Mouse (Mus musculus) ES-E14 (cell line): ENCODE measurements around the gene Olfr574. TPM values are rescaled to one million over a fixed set of nuclear protein-coding genes. Genes with fewer than 3 reads are reported as not detected.

Experiments
- DNase-seq: peaks from one replicate; pipeline ENCODE4 v3.0.0-alpha.2; 2013; ENCODE audit warnings: low read depth, low spot score
- H3K27ac ChIP-seq: 2 replicates; pipeline ENCODE4 v1.5.1; 2012; ENCODE audit warnings: low read depth, mild to moderate bottlenecking, low read length, moderate library complexity, mixed read lengths; ENCODE audit not compliant: poor library complexity, insufficient read depth, severe bottlenecking
- H3K36me3 ChIP-seq: 2 replicates; pipeline ENCODE4 v1.6.1; 2012; ENCODE audit warnings: mild to moderate bottlenecking, low read length, moderate library complexity, mixed read lengths; ENCODE audit not compliant: control insufficient read depth, poor library complexity, insufficient read depth, severe bottlenecking
- H3K4me1 ChIP-seq, 2 experiments: fragments of 150-350 bp in 1 of 2; sonication (generic) in 1 of 2; 2 replicates each; pipeline ENCODE4 v1.6.1; 2012; ENCODE audit warnings: low read length in 2 of 2, mild to moderate bottlenecking in 1 of 2, mixed read lengths in 1 of 2; ENCODE audit not compliant: control insufficient read depth in 2 of 2, insufficient read depth in 2 of 2, poor library complexity in 1 of 2
- H3K4me3 ChIP-seq, 2 experiments: fragments of 150-350 bp in 1 of 2; sonication (generic) in 1 of 2; 2 replicates each; pipeline ENCODE4 v1.5.1; 2012; ENCODE audit warnings: low read length in 2 of 2, low read depth in 1 of 2, mild to moderate bottlenecking in 1 of 2, mixed read lengths in 1 of 2; ENCODE audit not compliant: insufficient read depth in 1 of 2, poor library complexity in 1 of 2, severe bottlenecking in 1 of 2
- H3K9ac ChIP-seq: 2 replicates; pipeline ENCODE4 v1.6.1; 2012; ENCODE audit warnings: low read depth, mild to moderate bottlenecking, low read length, mixed read lengths; ENCODE audit not compliant: poor library complexity, insufficient read depth, severe bottlenecking
- H3K9me3 ChIP-seq: fragments of 150-350 bp; sonication (generic); 2 replicates; pipeline ENCODE4 v1.6.1; 2012; ENCODE audit warnings: low read depth, mild to moderate bottlenecking, low read length; ENCODE audit not compliant: control insufficient read depth, insufficient read depth
- CHD2 ChIP-seq: IDR thresholded peaks from 2 replicates; pipeline ENCODE4 v1.6.1; 2014; ENCODE audit warnings: mild to moderate bottlenecking, low read depth, low read length, inconsistent platforms
- HCFC1 ChIP-seq: IDR thresholded peaks from 2 replicates; pipeline ENCODE4 v1.6.1; 2012; ENCODE audit warnings: low read length, inconsistent platforms, borderline replicate concordance; ENCODE audit not compliant: insufficient read depth
- MAFK ChIP-seq: IDR thresholded peaks from 2 replicates; pipeline ENCODE4 v1.6.1; 2014; ENCODE audit warnings: mild to moderate bottlenecking, low read depth, low read length, inconsistent platforms; ENCODE audit not compliant: insufficient read depth
- ZC3H11A ChIP-seq: IDR thresholded peaks from 2 replicates; pipeline ENCODE4 v1.6.1; 2012; ENCODE audit warnings: low read depth, mild to moderate bottlenecking, inconsistent platforms, low read length, borderline replicate concordance
- ZNF384 ChIP-seq: IDR thresholded peaks from 2 replicates; pipeline ENCODE4 v1.6.1; 2012; ENCODE audit warnings: low read depth, low read length, inconsistent platforms
- in situ Hi-C, 2 experiments: fragments of 600-800 bp; cut with MboI; formaldehyde crosslinking; loops; one replicate each; pipeline ENCODE4 v1.15.1; 2025; ENCODE audit warnings: low sequenced_read_pairs in 2 of 2, inconsistent platforms in 1 of 2; ENCODE audit not compliant: unreplicated experiment in 2 of 2
- total RNA-seq: library from RNA; depleted of rRNA; stranded (reverse); fragments of 300-350 nt; gene quantifications from 2 replicates; pipeline ENCODE4 v1.2.3, GENCODE M21; 2012; rRNA removed

Gene Olfr574
- total RNA-seq, 1 experiment, result not detected

- DNase-seq, result no peak
- Histone ChIP-seq H3K4me1 (no peaks in the 10 kb centered on the region), H3K36me3 (no peaks in the 10 kb centered on the region), H3K9ac (no peak within 1 kb of the TSS), H3K9me3 (no peaks in the 10 kb centered on the region), H3K4me3 (no peak within 1 kb of the TSS), H3K27ac (no peak within 1 kb of the TSS)
- in situ Hi-C loops, result no loop called here
- no peak for TF ChIP-seq HCFC1
- TF ChIP-seq MAFK, result no peak
- TF ChIP-seq ZNF384, result no peak
- no peak for TF ChIP-seq ZC3H11A
- TF ChIP-seq CHD2, result no peak
Observed at GRCm38 (mm10) chr7:102975843-102976242, 27.6 kb downstream of the Olfr574 start, which contains the start of gene Olfr577. Gene Olfr577, minus strand, starts transcription at chr7:102975943.

DNA sequence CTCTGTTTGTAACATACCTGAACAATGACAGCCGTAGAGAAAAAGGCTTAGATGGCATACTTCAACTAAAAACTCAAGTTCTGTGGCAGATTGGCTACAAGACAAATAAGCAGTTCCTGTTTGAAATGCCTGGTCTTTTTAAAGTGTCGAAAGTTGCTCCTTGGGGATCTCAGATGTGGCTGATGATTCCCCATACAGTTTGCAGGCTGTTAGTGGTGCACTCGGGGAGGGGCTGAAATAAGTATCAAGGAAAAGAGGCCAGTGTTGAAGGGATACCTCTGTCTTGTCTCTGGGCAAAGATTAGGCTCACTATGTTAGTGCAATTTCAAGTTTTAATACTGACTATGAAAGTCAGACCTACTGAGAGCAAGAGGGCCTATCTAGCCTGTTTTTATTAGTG, 41.0 kb downstream of the Olfr574 start, which contains the start of gene Olfr578:
TSS of gene Olfr578 (minus strand) at position 101 of the 400 bp plus-strand sequence.
- H3K27ac ChIP-seq, result no peak within 1 kb of the TSS
- no peaks in the 10 kb centered on the region for H3K36me3 ChIP-seq
- no peak within 1 kb of the TSS for H3K4me3 ChIP-seq
- no peak within 1 kb of the TSS for H3K9ac ChIP-seq
- in situ Hi-C loops, result no loop called here
- no peak for DNase-seq
- TF ChIP-seq HCFC1 (no peak), MAFK (no peak), CHD2 (no peak), ZC3H11A (no peak), ZNF384 (no peak)
- H3K9me3 ChIP-seq, result no peaks in the 10 kb centered on the region
- no peaks in the 10 kb centered on the region for H3K4me1 ChIP-seq

Other genes starting within 250 kb of the Olfr574 start
- not detected in 2 replicates for gene Olfr558, start 246.3 kb upstream of the Olfr574 start, total RNA-seq
- not detected in 2 replicates for gene Olfr33, start 229.4 kb upstream of the Olfr574 start, total RNA-seq
- not detected in 2 replicates for gene Olfr559, start 221.0 kb upstream of the Olfr574 start, total RNA-seq
- not detected in 2 replicates for gene Olfr560, start 189.1 kb upstream of the Olfr574 start, total RNA-seq
- not detected in 2 replicates for gene Olfr78, start 189.0 kb upstream of the Olfr574 start, total RNA-seq
- not detected in 2 replicates for gene Olfr561, start 177.2 kb upstream of the Olfr574 start, total RNA-seq
- not detected in 2 replicates for gene Olfr564, start 145.0 kb upstream of the Olfr574 start, total RNA-seq
- not detected in 2 replicates for gene Olfr566, start 89.7 kb upstream of the Olfr574 start, total RNA-seq
- gene Olfr568, start 71.3 kb upstream of the Olfr574 start, total RNA-seq, result not detected in 2 replicates
- not detected in 2 replicates for gene Olfr569, start 57.6 kb upstream of the Olfr574 start, total RNA-seq
- not detected in 2 replicates for gene Olfr570, start 53.9 kb upstream of the Olfr574 start, total RNA-seq
- not detected in 2 replicates for gene Olfr571, start 30.9 kb upstream of the Olfr574 start, total RNA-seq
- not detected in 2 replicates for gene Olfr572, start 24.1 kb upstream of the Olfr574 start, total RNA-seq
- not detected in 2 replicates for gene Olfr573-ps1, start 5.9 kb upstream of the Olfr574 start, total RNA-seq
- gene Olfr575, start 10.3 kb downstream of the Olfr574 start, total RNA-seq, result not detected in 2 replicates
- gene Olfr576, start 14.2 kb downstream of the Olfr574 start, total RNA-seq, result not detected in 2 replicates
- gene Olfr577, start 27.5 kb downstream of the Olfr574 start, total RNA-seq, result not detected in 2 replicates
- not detected in 2 replicates for gene Olfr578, start 40.9 kb downstream of the Olfr574 start, total RNA-seq
- gene Olfr582, start 89.6 kb downstream of the Olfr574 start, total RNA-seq, result not detected in 2 replicates
- not detected in 2 replicates for gene Olfr583, start 102.8 kb downstream of the Olfr574 start, total RNA-seq
- gene Olfr584, start 133.4 kb downstream of the Olfr574 start, total RNA-seq, result not detected in 2 replicates
- gene Olfr585, start 149.3 kb downstream of the Olfr574 start, total RNA-seq, result not detected in 2 replicates
- gene Olfr586, start 177.2 kb downstream of the Olfr574 start, total RNA-seq, result not detected in 2 replicates
- gene Olfr588-ps1, start 192.4 kb downstream of the Olfr574 start, total RNA-seq, result not detected in 2 replicates
- not detected in 2 replicates for gene Olfr589, start 207.9 kb downstream of the Olfr574 start, total RNA-seq
- not detected in 2 replicates for gene Olfr591, start 229.9 kb downstream of the Olfr574 start, total RNA-seq
- gene Olfr592, start 236.3 kb downstream of the Olfr574 start, total RNA-seq, result not detected in 2 replicates